Mouse (Mus musculus) adrenal gland, adult 8-10 months (tissue): ENCODE data around the gene Gadd45a. TPM values are rescaled to one million over a fixed set of nuclear protein-coding genes. Genes with fewer than 3 reads are reported as not detected.

Experiments used
- total RNA-seq, 4 experiments: library from RNA; stranded (reverse); gene quantifications; 2 replicates each; pipeline ENCODE4 v1.2.4; 2022

Gadd45a gene
- total RNA-seq, 4 experiments from 2014 or later: 16.4 to 36.1 (median 22.2) TPM

Other genes with a start within 250 kb of the Gadd45a start
- gene Vmn1r39, start 226.8 kb downstream of the Gadd45a start, total RNA-seq: not detected
- 10 to 100 TPM; 53.7 to 69.5 (median 59.3) TPM for gene Gng12, start 141.1 kb downstream of the Gadd45a start, total RNA-seq
- gene Serbp1, start 200.7 kb upstream of the Gadd45a start, total RNA-seq: 100 to 1,000 TPM; 163 to 303 (median 206) TPM